Mouse (Mus musculus): ENCODE measurements at regions not wholly inside any gene's neighbourhood (a gene's known extent, or its start where the extent isn't known, plus 50 kb on each side); places are given as distances from the start of the nearest gene placed in this dataset.

DNA sequence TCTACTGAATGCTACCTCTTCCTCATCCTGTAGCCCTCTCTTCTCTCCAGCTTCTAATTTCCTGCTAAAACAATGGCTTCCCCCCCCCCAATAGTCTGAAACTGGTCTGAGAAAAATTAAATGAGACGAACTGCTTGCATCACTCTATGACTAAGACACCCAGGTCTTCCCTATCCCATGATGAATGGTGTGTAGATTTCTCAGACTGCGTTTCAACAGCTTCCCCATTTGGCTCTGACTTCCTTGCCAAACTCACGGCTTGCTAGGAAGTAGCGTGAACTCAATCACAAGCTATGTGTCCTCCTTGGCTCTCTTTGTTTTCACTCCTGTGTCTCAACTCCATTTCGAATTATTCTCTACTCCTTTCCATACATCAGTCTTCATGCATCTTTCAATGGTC is 126.4 kb upstream of the Rmdn2 start:
- TF ChIP-seq CTCF (IDR thresholded peaks at IDR 0.05; ENCODE audit: extremely low read depth, insufficient read length, insufficient replicate concordance, low read depth, low read length) (no peak), POLR2A (IDR thresholded peaks at IDR 0.05; ENCODE audit: low read depth, low read length) (no peak)

All from small intestine, adult 2 months (tissue).